Mouse (Mus musculus) E14TG2a.4 (cell line): ENCODE results near the gene Wwc1.

ENCODE experiments used
- CTCF ChIP-seq: conservative IDR thresholded peaks from 2 replicates; pipeline ENCODE4 v1.5.1; 2014; ENCODE audit warnings: low read length
- NANOG ChIP-seq: IDR thresholded peaks from 2 replicates; pipeline ENCODE4 v1.6.1; 2014; ENCODE audit warnings: borderline replicate concordance, low read length, mixed read lengths
- POU5F1 ChIP-seq: IDR thresholded peaks from 2 replicates; pipeline ENCODE4 v1.6.1; 2014; ENCODE audit warnings: low read length, borderline replicate concordance

DNA sequence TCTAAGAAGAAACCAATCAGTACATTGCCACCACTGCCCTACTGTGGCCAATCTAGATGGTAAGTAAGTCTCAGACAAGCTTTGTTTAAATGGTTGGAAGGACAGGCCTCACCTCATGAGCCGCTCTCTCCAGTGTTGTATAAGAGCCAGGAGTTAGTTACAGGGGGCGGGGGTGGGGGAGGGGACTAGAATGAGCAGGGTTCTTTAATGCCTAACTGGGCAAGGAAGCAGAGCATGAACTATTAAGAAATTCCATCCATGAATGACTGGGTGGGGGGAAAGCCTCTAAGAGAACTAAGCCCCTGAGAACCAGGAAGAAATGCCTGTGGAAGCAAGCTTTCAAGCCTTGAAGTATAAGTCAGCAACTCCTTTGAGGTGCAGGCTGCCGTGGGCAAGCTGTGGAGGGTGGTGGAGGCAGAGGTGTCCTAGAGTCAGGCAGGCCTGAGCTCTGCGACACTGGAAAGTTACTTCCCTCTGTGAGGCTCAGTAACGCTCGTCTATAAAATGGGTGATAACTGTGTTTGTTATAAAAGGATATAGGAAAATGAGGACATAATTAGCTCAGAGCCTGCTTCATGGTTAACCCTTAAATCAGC lies 41.4 kb downstream of the Wwc1 start:
- TF ChIP-seq CTCF (no peak), NANOG (no peak), POU5F1 (no peak)
